Mouse (Mus musculus) kidney, embryonic 14.5 days (tissue): ENCODE data around the gene Gpr82. TPM values are rescaled to one million over a fixed set of nuclear protein-coding genes. Genes with fewer than 3 reads are reported as not detected.

ENCODE experiments used
- microRNA-seq: library from miRNA; unstranded; fragments of <30 nt; microRNA quantifications from one replicate; pipeline ENCODE4, GENCODE M21; 2016
- polyA plus RNA-seq: library from polyadenylated mRNA; unstranded; fragments of >200 nt; fragmentation: Nextera tagmentation; extraction: Ambion mirVana; gene quantifications from 2 replicates; pipeline ENCODE4 v1.2.1, GENCODE M21; 2014

Gene Gpr82
- polyA plus RNA-seq, 1 experiment from 2014 or later: 0.81 TPM

Small RNA genes within 50 kb of the gene (microRNA-seq; reads per million reads assigned to microRNA genes)
- gene Gm25246: not detected

Other genes with a start within 250 kb of the Gpr82 start
- gene Nyx, start 195.3 kb upstream of the Gpr82 start, polyA plus RNA-seq: not detected in 2 replicates
- 1.8 and 2.5 TPM in 2 replicates for gene Gpr34, start 29.3 kb upstream of the Gpr82 start, polyA plus RNA-seq
- 21.5 and 22.8 TPM in 2 replicates for gene Cask, start 190.0 kb downstream of the Gpr82 start, polyA plus RNA-seq